In the genomic region with DNA sequence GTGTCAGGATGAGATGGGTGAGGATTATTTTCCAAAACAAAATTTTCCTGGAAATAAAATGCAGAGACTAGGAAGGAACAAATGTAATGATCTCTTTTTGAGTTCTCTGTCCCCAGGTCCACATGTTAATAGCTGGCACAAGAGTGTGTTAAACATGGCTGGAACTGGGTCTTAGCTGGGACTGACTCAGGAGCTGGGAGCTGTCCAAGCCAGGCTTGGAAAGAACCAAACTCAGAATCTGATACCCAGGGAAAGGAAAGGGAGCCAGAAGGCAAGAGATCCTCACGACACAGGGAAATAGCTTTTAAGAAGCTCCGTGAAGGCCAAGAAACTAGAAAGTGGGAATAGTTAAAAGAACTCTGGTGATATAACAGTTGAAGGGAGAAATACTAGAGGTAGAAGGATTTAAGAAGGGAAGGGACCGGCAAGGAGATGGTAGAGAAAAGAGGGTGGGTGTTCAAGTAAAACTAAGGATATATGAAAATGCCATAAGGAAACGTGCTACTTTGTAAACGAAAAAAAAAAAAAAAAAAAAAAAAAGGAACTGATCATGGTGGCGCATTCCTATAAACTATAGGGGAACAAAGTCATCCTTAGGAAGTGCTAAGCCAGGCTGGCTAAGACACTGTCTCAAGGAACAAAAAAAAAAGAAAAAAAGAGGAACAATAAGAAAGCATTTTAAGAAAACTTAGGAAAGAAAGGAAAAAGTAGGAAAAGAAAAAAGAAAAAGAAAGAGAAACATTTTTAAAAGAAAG, we compare ENCODE assay signal across 8 mouse cellular contexts. TPM values are rescaled to one million over a fixed set of nuclear protein-coding genes. Genes with fewer than 3 reads are reported as not detected.
DNase-seq lines count a peak whose midpoint lies in the region; ATAC-seq lines count a peak whose summit lies in the region.

No protein-coding gene starts in this region.

- H3K4me3 ChIP-seq in lung, embryonic 16.5 days (ENCODE audit: low read length): peak overlapping the region; percentile 76
- H3K4me3 ChIP-seq in embryonic facial prominence, embryonic 14.5 days (ENCODE audit: low read depth, low read length): peak overlapping the region; percentile 88
- H3K4me3 ChIP-seq in heart, embryonic 16.5 days (ENCODE audit: low read length): no peak overlapping the region; the same call in 1 of the 2 replicates
- no peak overlapping the region for H3K4me3 ChIP-seq in liver, embryonic 16.5 days (ENCODE audit: low read depth, low read length)

- no peak overlapping the region for H3K9ac ChIP-seq in lung, embryonic 16.5 days (ENCODE audit: low read length)
- H3K9ac ChIP-seq in embryonic facial prominence, embryonic 14.5 days (ENCODE audit: low read depth, low read length): no peak overlapping the region
- H3K9ac ChIP-seq in heart, embryonic 16.5 days (ENCODE audit: low read length): no peak overlapping the region
- no peak overlapping the region for H3K9ac ChIP-seq in liver, embryonic 16.5 days (ENCODE audit: low read depth, low read length)

- H3K27me3 ChIP-seq in lung, embryonic 16.5 days (ENCODE audit: control insufficient read depth, insufficient read depth, low read depth, low read length): no peaks in the 10 kb centered on the region
- H3K27me3 ChIP-seq in embryonic facial prominence, embryonic 14.5 days (replicated peaks; ENCODE audit: control insufficient read depth, insufficient read depth, low read length): no peaks in the 10 kb centered on the region
- H3K27me3 ChIP-seq in heart, embryonic 16.5 days (ENCODE audit: control insufficient read depth, insufficient read depth, low read length): no peaks in the 10 kb centered on the region
- H3K27me3 ChIP-seq in liver, embryonic 16.5 days (ENCODE audit: control insufficient read depth, insufficient read depth, low read depth, low read length): no peaks in the 10 kb centered on the region

- H3K4me1 ChIP-seq in lung, embryonic 16.5 days (replicated peaks; ENCODE audit: control insufficient read depth, insufficient read depth, low read length): no peaks in the 10 kb centered on the region; the same call in 1 of the 2 replicates
- H3K4me1 ChIP-seq in embryonic facial prominence, embryonic 14.5 days (ENCODE audit: control insufficient read depth, insufficient read depth, low read length): peaks cover 8% of the 10 kb centered on the region; the same call in 1 of the 2 replicates
- peaks cover 9% of the 10 kb centered on the region for H3K4me1 ChIP-seq in heart, embryonic 16.5 days (ENCODE audit: control insufficient read depth, insufficient read depth, low read length)
- peaks cover 5% of the 10 kb centered on the region for H3K4me1 ChIP-seq in liver, embryonic 16.5 days (ENCODE audit: control insufficient read depth, low read depth, low read length)

- no peaks in the 10 kb centered on the region for H3K36me3 ChIP-seq in lung, embryonic 16.5 days (ENCODE audit: control insufficient read depth, insufficient read depth, low read length)
- H3K36me3 ChIP-seq in embryonic facial prominence, embryonic 14.5 days (ENCODE audit: control insufficient read depth, insufficient read depth, low read length): 0 out of 2 replicates have a peak, but pooled peaks cover 5% of the 10 kb centered on the region
- H3K36me3 ChIP-seq in heart, embryonic 16.5 days (ENCODE audit: control insufficient read depth, insufficient read depth): no peaks in the 10 kb centered on the region
- no peaks in the 10 kb centered on the region for H3K36me3 ChIP-seq in liver, embryonic 16.5 days (ENCODE audit: control insufficient read depth, insufficient read depth)

- no peak for ATAC-seq in lung, embryonic 16.5 days (ENCODE audit: low read depth)
- ATAC-seq in embryonic facial prominence, embryonic 14.5 days (ENCODE audit: low read depth): no peak
- no peak for ATAC-seq in heart, embryonic 16.5 days (replicated peaks; ENCODE audit: extremely low read depth, insufficient read depth, low FRiP score)
- no peak for ATAC-seq in liver, embryonic 16.5 days (ENCODE audit: low read depth)
- no peak for ATAC-seq in megakaryocyte-erythroid progenitor cell, adult 5-6 weeks (replicated peaks; ENCODE audit: low FRiP score, low TSS enrichment, poor library complexity, severe bottlenecking)

- DNase-seq in lung, adult 18-20 months: no peak
- DNase-seq in embryonic facial prominence, embryonic 14.5 days (ENCODE audit: low spot score): peak; percentile 42
- DNase-seq in retina, postnatal 1 day: no peak
- no peak for DNase-seq in layer of hippocampus, postnatal 14 days (ENCODE audit: low spot score in 2 of 2)

- no peak overlapping the region for H3K27ac ChIP-seq in lung, embryonic 16.5 days (ENCODE audit: low read length)
- no peak overlapping the region for H3K27ac ChIP-seq in embryonic facial prominence, embryonic 14.5 days (replicated peaks; ENCODE audit: low read depth, low read length)
- H3K27ac ChIP-seq in heart, embryonic 16.5 days (ENCODE audit: low read length): no peak overlapping the region
- no peak overlapping the region for H3K27ac ChIP-seq in liver, embryonic 16.5 days (ENCODE audit: low read length)

- no peaks in the 10 kb centered on the region for H3K9me3 ChIP-seq in lung, embryonic 16.5 days (ENCODE audit: control insufficient read depth, low read length)
- H3K9me3 ChIP-seq in embryonic facial prominence, embryonic 14.5 days (ENCODE audit: control insufficient read depth, low read length): no peaks in the 10 kb centered on the region
- no peaks in the 10 kb centered on the region for H3K9me3 ChIP-seq in heart, embryonic 16.5 days (replicated peaks; ENCODE audit: control insufficient read depth, low read length)
- no peaks in the 10 kb centered on the region for H3K9me3 ChIP-seq in liver, embryonic 16.5 days (replicated peaks; ENCODE audit: control insufficient read depth, low read length)

- peak overlapping the region; percentile 17; the same call in 1 of the 2 replicates for H3K4me2 ChIP-seq in lung, embryonic 16.5 days (ENCODE audit: low read depth, low read length)
- peak overlapping the region; percentile 99 for H3K4me2 ChIP-seq in embryonic facial prominence, embryonic 14.5 days (ENCODE audit: low read depth, low read length)
- H3K4me2 ChIP-seq in heart, embryonic 16.5 days (ENCODE audit: low read depth, low read length): peak overlapping the region; percentile 96; the same call in 1 of the 2 replicates
- H3K4me2 ChIP-seq in liver, embryonic 16.5 days (ENCODE audit: low read depth, low read length): peak overlapping the region; percentile 78

- WGBS in lung, embryonic 16.5 days: 18% methylated on average over 6 of the region's 6 CpGs
- 14% methylated on average over 6 of the region's 6 CpGs for WGBS in embryonic facial prominence, embryonic 14.5 days
- WGBS in heart, embryonic 16.5 days: 18% methylated on average over 6 of the region's 6 CpGs
- 17% methylated on average over 6 of the region's 6 CpGs for WGBS in liver, embryonic 16.5 days (ENCODE audit: insufficient replicate concordance)

RNA-seq across cellular contexts. Expression of gene Ccdc93, which starts 0.5 kb away (rescaled TPM):
- 9.4 and 10.1 TPM in 2 replicates for polyA plus RNA-seq in lung, embryonic 16.5 days (2015; fragmentation: Nextera tagmentation; extraction: Ambion mirVana)
- 11.7 and 12.0 TPM in 2 replicates for polyA plus RNA-seq in embryonic facial prominence, embryonic 14.5 days (2014; fragmentation: Nextera tagmentation; extraction: Ambion mirVana)
- 8.0 and 8.8 TPM in 2 replicates for polyA plus RNA-seq in heart, embryonic 16.5 days (2015; fragmentation: Nextera tagmentation; extraction: Ambion mirVana)
- polyA plus RNA-seq in liver, embryonic 16.5 days (2015; fragmentation: Nextera tagmentation; extraction: Ambion mirVana): 2.8 and 3.6 TPM in 2 replicates
- 10 to 100 TPM; 28.7 to 34.0 TPM for total RNA-seq in layer of hippocampus, postnatal 14 days (2021)
- total RNA-seq in megakaryocyte-erythroid progenitor cell, adult 5-6 weeks (2014; fragmentation: Nextera tagmentation): 7.9 and 14.3 TPM in 2 replicates
- 14.1 and 16.3 TPM in 2 replicates for total RNA-seq in megakaryocyte-erythroid progenitor cell, adult 5-6 weeks (2017)

Comparison
In these comparisons a context has a peak if more than half of its experiments do, and no peak if none do; other contexts are left out.
1. H3K4me2 ChIP-seq: peak in every context shown above with its lines; median percentile 99 in embryonic facial prominence, embryonic 14.5 days; 96 in heart, embryonic 16.5 days; 78 in liver, embryonic 16.5 days; 17 in lung, embryonic 16.5 days.
2. H3K4me3 ChIP-seq: peak in lung, embryonic 16.5 days (single experiment) and embryonic facial prominence, embryonic 14.5 days (single experiment); none in heart, embryonic 16.5 days (single experiment) and liver, embryonic 16.5 days (single experiment).